Mouse (Mus musculus) spleen, adult 2 months (tissue): ENCODE data around the gene Syce2. TPM values are rescaled to one million over a fixed set of nuclear protein-coding genes. Genes with fewer than 3 reads are reported as not detected.

Experiments used
- DNase-seq, 2 experiments: peaks; one replicate each; pipeline versions ENCODE4 v3.0.0 to v3.0.0-alpha.2; 2012 to 2021; ENCODE audit warnings: low spot score in 2 of 2, low read depth in 1 of 2
- H3K27ac ChIP-seq: fragments of 200-500 bp; 2 replicates; pipeline ENCODE4 v1.5.1; 2012; ENCODE audit warnings: low read length, inconsistent platforms; ENCODE audit not compliant: insufficient read depth
- H3K27me3 ChIP-seq: fragments of 200-500 bp; 2 replicates; pipeline ENCODE4 v1.6.1; 2012; ENCODE audit warnings: mild to moderate bottlenecking, moderate library complexity, low read length, inconsistent platforms; ENCODE audit not compliant: control insufficient read depth, insufficient read depth
- H3K36me3 ChIP-seq: fragments of 200-500 bp; 2 replicates; pipeline ENCODE4 v1.6.1; 2012; ENCODE audit warnings: mild to moderate bottlenecking, low read length, inconsistent platforms; ENCODE audit not compliant: control insufficient read depth, insufficient read depth
- H3K4me1 ChIP-seq: fragments of 200-500 bp; 2 replicates; pipeline ENCODE4 v1.6.1; 2011; ENCODE audit warnings: inconsistent platforms; ENCODE audit not compliant: control insufficient read depth, insufficient read depth, insufficient read length
- H3K4me3 ChIP-seq: fragments of 200-500 bp; 2 replicates; pipeline ENCODE4 v1.5.1; 2011; ENCODE audit warnings: mild to moderate bottlenecking, inconsistent platforms; ENCODE audit not compliant: insufficient read depth, insufficient read length; ENCODE audit errors: extremely low read depth
- CTCF ChIP-seq: fragments of 200-500 bp; IDR thresholded peaks from 2 replicates; pipeline ENCODE4 v1.5.1; 2011; ENCODE audit warnings: mild to moderate bottlenecking, inconsistent platforms; ENCODE audit not compliant: insufficient read depth, insufficient read length, insufficient replicate concordance; ENCODE audit errors: extremely low read depth
- POLR2A ChIP-seq: fragments of 200-500 bp; IDR thresholded peaks from 2 replicates; pipeline ENCODE4 v1.6.1; 2011; ENCODE audit warnings: low read depth, low read length, inconsistent platforms
- WGBS: fragments of 180-500 bp; shearing (Covaris S2); methylation state at CpG from one replicate; pipeline ENCODE4 v1.1.7; 2018; 5-methylcytosine and 5-hydroxymethylcytosine counted together
- polyA plus RNA-seq: library from polyadenylated mRNA; depleted of rRNA; stranded (reverse); fragments of >200 nt; gene quantifications from 2 replicates; pipeline ENCODE4 v1.2.3, GENCODE M21; 2012

The Syce2 gene
- polyA plus RNA-seq, 1 experiment: 1.8 TPM

DNA sequence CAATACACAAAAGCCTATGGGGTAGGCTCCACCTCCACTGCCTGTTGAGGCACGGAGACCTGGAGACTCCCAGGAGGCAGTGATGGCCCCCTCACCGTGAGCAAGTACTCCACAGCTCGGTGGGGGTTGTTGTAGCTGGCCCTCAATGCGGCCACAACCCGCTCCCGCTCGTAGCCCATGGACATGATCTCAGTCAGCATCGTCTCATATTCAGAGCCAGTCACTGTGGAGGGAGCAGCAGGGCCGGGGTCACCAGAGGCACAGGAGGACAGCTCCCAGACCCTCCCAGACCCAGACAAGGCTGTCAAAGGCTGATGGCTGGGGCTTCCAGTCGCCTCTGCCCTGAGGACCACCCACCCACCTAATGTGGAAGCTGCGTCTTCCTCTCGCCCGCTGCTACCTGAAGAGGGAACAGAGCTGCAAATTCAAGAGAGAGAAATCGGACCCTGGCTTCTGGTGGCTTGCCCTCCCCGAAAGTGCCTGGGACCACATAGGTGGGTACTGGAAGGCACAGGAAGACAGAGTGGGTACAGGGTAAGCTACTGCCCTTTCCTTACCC is 33.9 kb upstream of the Syce2 start:
- Histone ChIP-seq H3K36me3 (peaks cover 51% of the 10 kb centered on the region), H3K27ac (peak overlapping the region; percentile 37; the same call in 1 of the 2 replicates), H3K4me3 (no peak overlapping the region), H3K27me3 (no peaks in the 10 kb centered on the region), H3K4me1 (no peaks in the 10 kb centered on the region; the same call in 1 of the 2 replicates)
- no peak for TF ChIP-seq POLR2A
- TF ChIP-seq CTCF: no peak
- DNase-seq: no peak
- 89% methylated on average over 15 of the region's 15 CpGs for WGBS

DNA sequence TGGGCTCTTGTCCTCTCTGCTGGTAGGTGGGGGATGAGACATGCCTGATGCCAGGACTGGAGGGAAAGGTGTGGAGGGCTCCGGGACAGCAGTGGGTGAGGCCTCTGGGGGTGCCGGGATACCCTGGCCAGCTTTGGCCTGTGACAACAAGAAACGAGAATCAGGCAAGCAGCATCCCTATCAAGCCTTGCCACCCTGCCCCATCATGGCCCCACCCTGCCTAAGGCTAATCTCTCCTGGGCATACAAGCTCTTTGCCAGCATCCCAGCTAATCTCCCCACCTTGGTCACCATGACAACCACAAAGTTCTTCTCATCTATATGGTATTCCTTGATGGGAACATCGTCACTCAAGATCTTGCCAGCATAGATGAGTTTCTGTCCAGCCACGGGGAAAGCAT is 33.4 kb upstream of the Syce2 start:
- 77% methylated on average over 5 of the region's 5 CpGs for WGBS
- DNase-seq: no peak
- no peak overlapping the region for H3K4me3 ChIP-seq
- H3K27me3 ChIP-seq: no peaks in the 10 kb centered on the region
- H3K36me3 ChIP-seq: peaks cover 57% of the 10 kb centered on the region
- H3K27ac ChIP-seq: peak overlapping the region; percentile 17; the same call in 1 of the 2 replicates
- TF ChIP-seq POLR2A (no peak), CTCF (no peak)
- no peaks in the 10 kb centered on the region; the same call in 1 of the 2 replicates for H3K4me1 ChIP-seq

DNA sequence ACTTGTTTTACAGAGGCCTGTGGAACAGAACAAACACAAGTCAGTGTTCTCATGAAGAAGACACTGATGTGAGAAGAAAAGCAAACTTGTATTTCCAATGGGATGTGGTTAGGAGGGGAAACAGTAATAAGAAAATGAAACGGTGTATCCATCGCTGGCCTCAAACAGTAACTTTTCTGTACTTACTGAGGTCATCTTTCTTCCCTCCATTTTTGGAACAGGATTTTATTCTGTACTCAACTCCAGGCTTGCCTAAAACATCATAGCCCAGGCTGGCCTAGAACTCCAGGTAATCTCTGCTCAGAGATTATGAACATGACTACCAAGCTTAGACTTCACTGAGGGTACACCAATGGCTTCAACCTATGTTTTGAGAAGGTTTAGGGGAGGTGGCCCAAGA is 32.5 kb upstream of the Syce2 start:
- no peak overlapping the region for H3K27ac ChIP-seq
- no peaks in the 10 kb centered on the region for H3K27me3 ChIP-seq
- TF ChIP-seq POLR2A: no peak
- no peak for TF ChIP-seq CTCF
- H3K4me1 ChIP-seq: no peaks in the 10 kb centered on the region
- no peak for DNase-seq
- 80% methylated on average over 2 of the region's 2 CpGs for WGBS
- H3K4me3 ChIP-seq: no peak overlapping the region
- peaks cover 58% of the 10 kb centered on the region for H3K36me3 ChIP-seq

DNA sequence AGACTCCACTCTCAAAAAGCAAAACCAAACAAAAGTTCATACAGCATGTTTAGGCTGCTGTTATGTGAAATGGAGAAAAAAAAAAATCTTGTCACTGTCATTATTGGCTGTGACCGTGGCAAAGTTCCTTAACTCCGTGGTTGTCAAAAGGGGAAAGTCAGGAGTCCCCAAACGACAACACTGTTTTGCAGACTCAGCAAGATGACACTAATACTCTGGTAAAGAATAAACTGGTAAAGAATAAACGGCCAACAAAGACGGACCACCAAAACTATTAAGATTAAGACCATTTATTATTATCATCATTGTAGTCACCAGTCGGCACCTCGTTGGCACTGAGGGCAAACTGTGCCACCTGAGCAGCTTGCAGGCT is 32.0 kb upstream of the Syce2 start:
- no peaks in the 10 kb centered on the region for H3K4me1 ChIP-seq
- WGBS: 2% methylated on average over 7 of the region's 7 CpGs
- peak overlapping the region; percentile 7; the same call in 1 of the 2 replicates for H3K27ac ChIP-seq

DNA sequence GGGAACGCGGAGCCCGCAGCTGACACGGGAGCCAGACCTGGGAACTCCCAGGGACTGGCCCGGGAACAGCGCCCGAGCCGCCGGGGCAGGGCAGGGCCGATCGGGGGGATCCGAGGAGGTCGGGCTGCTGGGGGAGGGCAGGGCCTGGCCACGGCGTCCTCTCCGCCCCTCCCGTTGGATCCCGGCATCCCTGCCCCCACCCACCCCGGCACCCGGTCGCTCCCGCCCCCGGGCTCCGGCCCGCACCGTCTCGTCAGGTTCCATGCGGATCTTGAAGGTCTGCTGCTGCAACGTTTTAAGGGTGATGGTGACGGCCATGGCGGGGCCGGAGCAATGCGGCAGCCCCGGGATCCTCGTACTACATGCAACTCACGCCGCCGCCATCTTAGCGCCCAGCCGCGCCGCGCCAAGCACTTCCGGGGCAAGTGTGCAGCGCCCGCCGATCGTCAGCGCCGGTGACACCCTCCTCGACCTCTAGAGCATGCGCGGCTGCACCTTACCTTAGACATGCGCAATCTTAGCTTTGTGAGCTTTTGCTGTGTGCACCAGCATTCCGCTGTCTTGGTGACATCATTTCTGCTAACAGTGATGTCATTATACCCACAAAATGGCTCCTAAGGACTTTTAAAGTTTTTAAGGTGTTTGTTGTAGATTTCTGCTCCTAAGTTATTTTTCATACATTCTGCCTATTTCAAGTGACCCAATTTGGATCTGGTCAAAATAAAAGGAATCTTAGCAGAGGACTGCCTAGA is 31.5 kb upstream of the Syce2 start, which contains the start of gene Rad23a:
Rad23a (minus strand) TSS at position 418 of the 752 bp plus-strand sequence.
- WGBS: under 1% methylated on average over 54 of the region's 55 CpGs
- Histone ChIP-seq H3K4me1 (no peaks in the 10 kb centered on the region), H3K27me3 (no peaks in the 10 kb centered on the region), H3K36me3 (peaks cover 54% of the 10 kb centered on the region), H3K27ac (peak within 1 kb of the TSS; percentile 63; the same call in 1 of the 2 replicates), H3K4me3 (peak within 1 kb of the TSS; percentile 80)
- TF ChIP-seq CTCF (no peak), POLR2A (peak; percentile 75)
- peak; percentile 88 to 94 for DNase-seq

More for the DNA sequence above, 32.0 kb upstream of the Syce2 start:
- DNase-seq: no peak
- peak overlapping the region; percentile 80 for H3K4me3 ChIP-seq
- no peaks in the 10 kb centered on the region for H3K27me3 ChIP-seq
- peaks cover 58% of the 10 kb centered on the region for H3K36me3 ChIP-seq
- TF ChIP-seq CTCF (no peak), POLR2A (no peak)

DNA sequence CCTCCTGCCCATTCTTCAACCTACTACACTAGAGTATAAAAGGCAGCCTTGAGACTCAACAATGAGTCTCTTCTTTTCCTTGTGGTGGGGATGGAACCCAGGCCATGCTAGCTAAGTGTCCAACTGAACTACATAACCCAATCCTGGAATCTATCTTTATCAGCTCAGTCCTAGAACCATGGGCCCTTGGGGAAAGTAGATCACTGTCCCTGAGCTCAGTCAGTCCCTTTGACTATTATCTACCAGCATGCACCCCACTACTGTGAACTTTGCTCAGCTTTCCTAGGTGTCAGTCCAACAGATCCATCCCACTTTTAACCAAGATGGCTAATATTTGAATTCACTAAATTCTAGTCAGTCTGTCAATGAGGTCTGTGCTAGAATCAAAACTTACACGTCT is 30.4 kb upstream of the Syce2 start:
- peaks cover 4% of the 10 kb centered on the region; the same call in 1 of the 2 replicates for H3K4me1 ChIP-seq
- no peak overlapping the region for H3K27ac ChIP-seq
- WGBS: 83% methylated on average over 1 of the region's 1 CpGs
- H3K27me3 ChIP-seq: no peaks in the 10 kb centered on the region
- no peak overlapping the region for H3K4me3 ChIP-seq
- no peak for TF ChIP-seq CTCF
- no peak for TF ChIP-seq POLR2A
- H3K36me3 ChIP-seq: peaks cover 47% of the 10 kb centered on the region
- no peak for DNase-seq
